Mouse (Mus musculus) embryonic fibroblast, embryonic 13.5 days (primary cell): ENCODE measurements around the gene Cgn. TPM values are rescaled to one million over a fixed set of nuclear protein-coding genes. Genes with fewer than 3 reads are reported as not detected.

Experiments used
- H3K27ac ChIP-seq: 2 replicates; pipeline ENCODE4 v1.5.1; 2012; ENCODE audit warnings: low read length, control low read depth, inconsistent platforms; ENCODE audit not compliant: insufficient read depth
- H3K4me1 ChIP-seq: 2 replicates; pipeline ENCODE4 v1.6.1; 2011; ENCODE audit warnings: low read length; ENCODE audit not compliant: control insufficient read depth, insufficient read depth
- H3K4me3 ChIP-seq: 2 replicates; pipeline ENCODE4 v1.5.1; 2011; ENCODE audit warnings: mild to moderate bottlenecking, control low read depth, low read length; ENCODE audit not compliant: insufficient read depth
- CTCF ChIP-seq: IDR thresholded peaks from 2 replicates; pipeline ENCODE4 v1.5.1; 2011; ENCODE audit warnings: mild to moderate bottlenecking, control low read depth, low read length, moderate library complexity, borderline replicate concordance; ENCODE audit not compliant: insufficient read depth
- POLR2A ChIP-seq: IDR thresholded peaks from 2 replicates; pipeline ENCODE4 v1.6.1; 2011; ENCODE audit warnings: low read depth, mild to moderate bottlenecking, control low read depth, low read length, moderate library complexity
- polyA plus RNA-seq: library from polyadenylated mRNA; stranded (reverse); fragments of >200 nt; gene quantifications from 2 replicates; pipeline ENCODE4 v1.2.4, GENCODE M21; 2011; ENCODE audit warnings: low read depth; ENCODE audit not compliant: missing spikeins, insufficient read length

Cgn gene
- polyA plus RNA-seq: 0.17 TPM in 1 of 2 replicates, not detected in the other

- peaks cover 2% of the 10 kb centered on the region; the same call in 1 of the 2 replicates for H3K4me1 ChIP-seq
- no peak within 1 kb of the TSS for H3K27ac ChIP-seq
- TF ChIP-seq POLR2A (no peak), CTCF (no peak)
- H3K4me3 ChIP-seq: peak within 1 kb of the TSS; percentile 62
These were observed at the start of gene Cgn for GRCm38 (mm10) chr3:94786367-94786835. Cgn (minus strand) TSS chr3:94786492.

GRCm38 (mm10) chr3:94835396-94835795, 49.1 kb upstream of the Cgn start:
- Histone ChIP-seq H3K4me1 (peaks cover 3% of the 10 kb centered on the region; the same call in 1 of the 2 replicates), H3K27ac (no peak overlapping the region), H3K4me3 (no peak overlapping the region)
- no peak for TF ChIP-seq POLR2A
- TF ChIP-seq CTCF: no peak

DNA sequence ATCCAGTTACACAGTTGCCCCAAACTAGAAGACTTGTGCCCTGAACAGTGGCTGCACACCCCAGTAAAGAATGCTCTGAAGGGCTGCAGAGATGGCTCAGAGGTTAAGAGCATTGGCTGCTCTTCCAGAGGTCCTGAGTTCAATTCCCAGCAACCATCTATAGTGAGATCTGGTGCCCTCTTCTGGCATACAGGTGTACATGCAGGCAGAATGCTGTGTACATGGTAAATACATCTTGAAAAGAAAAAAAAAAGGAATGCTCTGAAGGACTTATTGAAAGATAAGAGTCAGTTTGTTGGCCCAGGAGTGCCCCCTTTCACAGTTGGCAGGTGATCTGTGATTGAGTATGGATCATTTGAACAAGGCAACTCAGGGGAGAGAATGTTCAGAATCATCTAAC, 47.1 kb upstream of the Cgn start:
- H3K4me3 ChIP-seq: no peak overlapping the region
- no peak overlapping the region for H3K27ac ChIP-seq
- no peak for TF ChIP-seq POLR2A
- no peak for TF ChIP-seq CTCF
- H3K4me1 ChIP-seq: no peaks in the 10 kb centered on the region

DNA sequence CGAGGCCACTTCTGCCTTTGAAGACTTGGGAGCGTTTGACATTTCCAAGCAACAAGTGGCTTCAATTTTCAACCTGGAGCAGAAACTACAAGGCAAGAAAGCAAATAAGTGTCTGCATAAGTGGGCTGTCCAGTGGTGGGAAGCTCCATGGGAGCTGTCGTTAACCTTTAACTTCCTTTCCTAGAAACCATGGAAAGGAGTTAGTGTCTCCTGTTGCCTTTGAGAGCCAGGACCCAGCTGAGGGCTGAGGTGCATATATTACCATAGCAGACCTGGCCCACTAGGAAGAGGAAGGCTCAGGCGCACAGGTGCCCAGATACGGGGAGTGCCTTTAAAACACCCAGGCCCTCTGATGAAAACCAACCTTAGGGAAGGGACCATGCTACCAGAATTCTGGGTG, 46.4 kb upstream of the Cgn start:
- H3K4me3 ChIP-seq: no peak overlapping the region
- H3K27ac ChIP-seq: no peak overlapping the region
- TF ChIP-seq CTCF: no peak
- no peak for TF ChIP-seq POLR2A
- H3K4me1 ChIP-seq: no peaks in the 10 kb centered on the region

DNA sequence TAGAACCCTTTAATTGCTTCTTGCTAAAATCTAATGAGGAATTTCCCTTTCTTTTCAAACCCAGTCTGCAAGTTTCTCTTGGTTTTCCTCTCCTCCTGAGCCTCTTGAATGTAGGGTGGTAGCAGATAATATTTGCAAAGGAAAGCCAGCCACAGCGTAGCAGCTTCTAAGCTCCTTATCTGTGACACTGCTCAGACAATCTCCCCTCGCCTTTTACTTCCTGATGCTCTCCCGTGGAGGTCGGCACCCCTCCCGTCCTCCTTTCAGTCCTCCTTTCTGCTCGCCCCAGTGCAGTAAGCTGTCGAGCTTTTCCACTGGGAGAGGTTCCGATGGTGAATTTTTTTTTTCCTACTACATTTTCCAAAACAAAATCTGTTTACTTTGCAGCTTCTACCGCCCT, 45.8 kb upstream of the Cgn start:
- H3K27ac ChIP-seq: no peak overlapping the region
- no peak overlapping the region for H3K4me3 ChIP-seq
- no peaks in the 10 kb centered on the region for H3K4me1 ChIP-seq
- TF ChIP-seq POLR2A (no peak), CTCF (no peak)

DNA sequence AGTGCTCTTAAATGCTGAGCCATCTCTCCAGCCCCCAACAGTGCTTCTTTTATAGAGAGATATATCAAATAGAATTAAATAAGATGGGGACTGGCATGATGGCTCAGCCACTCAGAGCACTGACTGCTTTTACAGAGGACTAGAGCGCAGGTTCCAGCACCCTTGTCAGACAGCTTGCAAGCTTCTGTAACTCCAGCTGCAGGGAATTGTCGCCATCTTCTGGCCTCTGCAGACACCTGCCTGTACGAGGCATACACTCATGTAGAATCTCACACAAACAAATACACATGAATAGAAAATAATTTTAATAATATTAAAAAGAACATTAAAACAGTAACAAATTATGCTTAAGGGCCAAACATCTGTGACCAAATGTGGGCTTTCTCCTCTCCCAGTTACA, 37.8 kb upstream of the Cgn start:
- no peak overlapping the region for H3K27ac ChIP-seq
- no peak for TF ChIP-seq POLR2A
- TF ChIP-seq CTCF: no peak
- no peak overlapping the region for H3K4me3 ChIP-seq
- no peaks in the 10 kb centered on the region for H3K4me1 ChIP-seq

GRCm38 (mm10) chr3:94822082-94822481, 35.8 kb upstream of the Cgn start:
- TF ChIP-seq POLR2A (no peak), CTCF (no peak)
- no peak overlapping the region for H3K4me3 ChIP-seq
- no peaks in the 10 kb centered on the region for H3K4me1 ChIP-seq
- no peak overlapping the region for H3K27ac ChIP-seq

- Histone ChIP-seq H3K27ac (no peak overlapping the region), H3K4me1 (no peaks in the 10 kb centered on the region), H3K4me3 (peak overlapping the region; percentile 48)
- TF ChIP-seq CTCF: no peak
- no peak; the same call in 1 of the 2 replicates for TF ChIP-seq POLR2A
These were observed 34.8 kb upstream of the Cgn start for GRCm38 (mm10) chr3:94821008-94821638.

- Histone ChIP-seq H3K4me1 (no peaks in the 10 kb centered on the region), H3K4me3 (no peak overlapping the region), H3K27ac (no peak overlapping the region)
- TF ChIP-seq POLR2A (no peak), CTCF (no peak)
These were observed 33.4 kb upstream of the Cgn start for GRCm38 (mm10) chr3:94819452-94820425.
